22 mouse cellular contexts compared by ENCODE assay signal in the genomic region with DNA sequence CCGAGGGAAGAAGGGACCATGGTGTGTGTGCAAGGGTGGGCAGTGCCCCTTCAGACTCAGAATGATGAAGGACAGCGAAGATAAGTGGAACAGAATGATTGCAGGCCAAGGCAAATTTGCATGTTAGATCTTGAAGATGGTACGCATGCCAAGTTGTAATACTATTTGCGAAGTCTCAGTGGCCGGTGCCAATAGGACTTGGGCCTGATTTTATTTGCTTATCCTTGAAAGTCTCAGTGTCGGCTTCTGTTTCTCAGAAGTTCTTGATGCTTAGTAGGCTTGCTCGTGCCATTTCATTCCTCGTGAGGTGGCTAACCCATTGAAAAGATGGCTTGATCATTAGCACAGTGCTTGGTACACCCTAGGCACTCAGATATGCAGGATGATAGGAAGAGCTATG. TPM values are rescaled to one million over a fixed set of nuclear protein-coding genes. Genes with fewer than 3 reads are reported as not detected.
A peak's percentile ranks its signal among the peaks of the same experiment; 100 is the strongest.
DNase-seq lines count a peak whose midpoint lies in the region; ATAC-seq and TF ChIP-seq lines count a peak whose summit lies in the region.
"Had no signal": no experiment of that assay in that cellular context is flagged by ENCODE, and none has a peak within 500 bp of the region (broad histone marks: within the 10 kb centered on the region; RNA-seq: fewer than 3 reads in every experiment).

No protein-coding gene starts in this region.

- TF ChIP-seq CTCF in left cerebral cortex, adult 2 months (IDR thresholded peaks at IDR 0.05) = no peak
- TF ChIP-seq CTCF in liver, embryonic 14.5 days (IDR thresholded peaks at IDR 0.05; ENCODE audit: low read depth) = no peak
- TF ChIP-seq CTCF in liver, postnatal 0 days (IDR thresholded peaks at IDR 0.05; ENCODE audit: low read depth) = no peak
- no peak for TF ChIP-seq CTCF in hindbrain, postnatal 0 days (IDR thresholded peaks at IDR 0.05; ENCODE audit: low read depth)

- H3K4me1 ChIP-seq in heart, embryonic 16.5 days (ENCODE audit: control insufficient read depth, insufficient read depth, low read length) = peaks cover 23% of the 10 kb centered on the region
- peaks cover 18 to 31% of the 10 kb centered on the region in 2 experiments for H3K4me1 ChIP-seq in liver, embryonic 14.5 days (replicated peaks; ENCODE audit: control insufficient read depth in 2 of 2, insufficient read depth in 2 of 2, low read length in 1 of 2)
- H3K4me1 ChIP-seq in liver, postnatal 0 days (ENCODE audit: insufficient read depth) = peaks cover 42% of the 10 kb centered on the region
- peaks cover 7% of the 10 kb centered on the region for H3K4me1 ChIP-seq in hindbrain, postnatal 0 days (ENCODE audit: insufficient read depth, low read length)

- no peak for TF ChIP-seq EP300 in liver, embryonic 14.5 days (IDR thresholded peaks at IDR 0.05; ENCODE audit: low read depth)
- TF ChIP-seq EP300 in liver, postnatal 0 days (IDR thresholded peaks at IDR 0.05; ENCODE audit: low read depth) = no peak

- no peaks in the 10 kb centered on the region for H3K9me3 ChIP-seq in heart, embryonic 16.5 days (replicated peaks; ENCODE audit: control insufficient read depth, low read length)
- H3K9me3 ChIP-seq in liver, embryonic 14.5 days (ENCODE audit: control insufficient read depth, low read length) = no peaks in the 10 kb centered on the region
- no peaks in the 10 kb centered on the region for H3K9me3 ChIP-seq in liver, postnatal 0 days (ENCODE audit: low read length)
- H3K9me3 ChIP-seq in hindbrain, postnatal 0 days (ENCODE audit: low read length) = no peaks in the 10 kb centered on the region
- H3K9me3 ChIP-seq: embryonic facial prominence, embryonic 10.5 days; embryonic facial prominence, embryonic 15.5 days; forebrain, embryonic 12.5 days; megakaryocyte, embryonic 14.5 days; midbrain, embryonic 13.5 days; neural tube, embryonic 13.5 days had no signal

- H3K36me3 ChIP-seq in heart, embryonic 16.5 days (ENCODE audit: control insufficient read depth, insufficient read depth) = peaks cover 8% of the 10 kb centered on the region
- peaks cover 8% of the 10 kb centered on the region; the same call in 1 of the 2 replicates for H3K36me3 ChIP-seq in liver, embryonic 14.5 days (replicated peaks; ENCODE audit: control insufficient read depth, insufficient read depth, low read depth)
- peaks cover 34% of the 10 kb centered on the region for H3K36me3 ChIP-seq in liver, postnatal 0 days (replicated peaks; ENCODE audit: insufficient read depth, low read length)
- no peaks in the 10 kb centered on the region for H3K36me3 ChIP-seq in hindbrain, postnatal 0 days (ENCODE audit: insufficient read depth, low read length)
- H3K36me3 ChIP-seq: embryonic facial prominence, embryonic 10.5 days; embryonic facial prominence, embryonic 15.5 days; forebrain, embryonic 12.5 days; midbrain, embryonic 13.5 days; neural tube, embryonic 13.5 days had no signal

- no peaks in the 10 kb centered on the region for H3K27me3 ChIP-seq in heart, embryonic 16.5 days (ENCODE audit: control insufficient read depth, insufficient read depth, low read length)
- H3K27me3 ChIP-seq in liver, embryonic 14.5 days (ENCODE audit: control insufficient read depth, insufficient read depth, low read length) = no peaks in the 10 kb centered on the region
- H3K27me3 ChIP-seq in liver, postnatal 0 days (ENCODE audit: insufficient read depth, low read length) = no peaks in the 10 kb centered on the region
- no peaks in the 10 kb centered on the region for H3K27me3 ChIP-seq in hindbrain, postnatal 0 days (ENCODE audit: insufficient read depth, low read length)
- H3K27me3 ChIP-seq: embryonic facial prominence, embryonic 15.5 days; forebrain, embryonic 12.5 days; megakaryocyte, embryonic 14.5 days; neural tube, embryonic 13.5 days had no signal

- no peak overlapping the region for H3K4me3 ChIP-seq in heart, embryonic 16.5 days (ENCODE audit: low read length)
- no peak overlapping the region for H3K4me3 ChIP-seq in left cerebral cortex, adult 2 months
- no peak overlapping the region for H3K4me3 ChIP-seq in liver, embryonic 14.5 days (ENCODE audit: insufficient read depth in 1 of 2, low read depth in 2 of 2, low read length in 2 of 2)
- no peak overlapping the region for H3K4me3 ChIP-seq in liver, postnatal 0 days (ENCODE audit: low read depth, low read length)
- H3K4me3 ChIP-seq in hindbrain, postnatal 0 days (ENCODE audit: low read length) = no peak overlapping the region
- H3K4me3 ChIP-seq: embryonic facial prominence, embryonic 10.5 days; forebrain, embryonic 12.5 days; megakaryocyte, embryonic 14.5 days; midbrain, embryonic 13.5 days; neural tube, embryonic 13.5 days had no signal

- intact Hi-C loops in heart, postnatal 10 days (cut with DNase I) = no loop called here
- intact Hi-C loops in left cerebral cortex, adult 2 months (cut with DNase I) = no loop called here

- no peak for DNase-seq in heart, postnatal 10 days
- DNase-seq in left cerebral cortex, adult 2 months (ENCODE audit: extremely low spot score in 1 of 2, low spot score in 2 of 2) = no peak
- DNase-seq in left cerebral cortex, adult 8-10 months (ENCODE audit: low spot score in 2 of 2) = no peak
- DNase-seq in liver, embryonic 14.5 days (ENCODE audit: low read depth in 3 of 3, low spot score in 3 of 3) = no peak
- DNase-seq in liver, postnatal 0 days = no peak
- no peak for DNase-seq in spleen, postnatal 36 days (ENCODE audit: low spot score in 2 of 2)
- DNase-seq in hindbrain, postnatal 0 days (ENCODE audit: low spot score) = no peak
- DNase-seq: B cell, adult 2 months; cerebellum, adult 18-20 months; layer of hippocampus, postnatal 36 days; lung, adult 18-20 months; lung, postnatal 4 days; right cerebral cortex, postnatal 4 days; thymus, postnatal 14 days had no signal

- no peak for ATAC-seq in heart, embryonic 16.5 days (replicated peaks; ENCODE audit: extremely low read depth, insufficient read depth, low FRiP score)
- ATAC-seq in liver, embryonic 14.5 days (ENCODE audit: insufficient read depth) = no peak
- peak; percentile 11 for ATAC-seq in liver, postnatal 0 days
- no peak for ATAC-seq in hindbrain, postnatal 0 days
- ATAC-seq: lung, postnatal 0 days; midbrain, embryonic 13.5 days had no signal

- H3K9ac ChIP-seq in heart, embryonic 16.5 days (ENCODE audit: low read length) = no peak overlapping the region
- no peak overlapping the region for H3K9ac ChIP-seq in liver, embryonic 14.5 days (replicated peaks)
- peak overlapping the region; percentile 34; the same call in 1 of the 2 replicates for H3K9ac ChIP-seq in liver, postnatal 0 days (replicated peaks)
- no peak overlapping the region for H3K9ac ChIP-seq in hindbrain, postnatal 0 days (replicated peaks; ENCODE audit: low read length)
- H3K9ac ChIP-seq: embryonic facial prominence, embryonic 15.5 days; forebrain, embryonic 12.5 days; midbrain, embryonic 13.5 days; neural tube, embryonic 13.5 days had no signal

- H3K4me2 ChIP-seq in heart, embryonic 16.5 days (ENCODE audit: low read depth, low read length) = peak overlapping the region; percentile 58; the same call in 1 of the 2 replicates
- H3K4me2 ChIP-seq in liver, embryonic 14.5 days (ENCODE audit: low read depth) = peak overlapping the region; percentile 47; the same call in 1 of the 2 replicates
- H3K4me2 ChIP-seq in liver, postnatal 0 days (ENCODE audit: low read depth, low read length) = peak overlapping the region; percentile 56
- H3K4me2 ChIP-seq in hindbrain, postnatal 0 days (ENCODE audit: low read depth, low read length) = no peak overlapping the region
- H3K4me2 ChIP-seq: embryonic facial prominence, embryonic 15.5 days; forebrain, embryonic 12.5 days; midbrain, embryonic 13.5 days; neural tube, embryonic 13.5 days had no signal

- WGBS in heart, embryonic 16.5 days = 90% methylated on average over 8 of the region's 8 CpGs
- WGBS in liver, embryonic 14.5 days (ENCODE audit: insufficient replicate concordance) = 82% methylated on average over 8 of the region's 8 CpGs
- WGBS in liver, postnatal 0 days (ENCODE audit: insufficient replicate concordance) = 78% methylated on average over 8 of the region's 8 CpGs
- 91% methylated on average over 8 of the region's 8 CpGs for WGBS in hindbrain, postnatal 0 days

- peak overlapping the region; percentile 78 for H3K27ac ChIP-seq in heart, embryonic 16.5 days (ENCODE audit: low read length)
- peak overlapping the region; percentile 32; the same call in 1 of the 2 replicates for H3K27ac ChIP-seq in left cerebral cortex, adult 2 months
- no peak overlapping the region for H3K27ac ChIP-seq in liver, embryonic 14.5 days
- H3K27ac ChIP-seq in liver, postnatal 0 days (ENCODE audit: low read depth) = peak overlapping the region; percentile 79
- H3K27ac ChIP-seq in hindbrain, postnatal 0 days = no peak overlapping the region
- H3K27ac ChIP-seq: embryonic facial prominence, embryonic 10.5 days; embryonic facial prominence, embryonic 15.5 days; forebrain, embryonic 12.5 days; midbrain, embryonic 13.5 days; neural tube, embryonic 13.5 days had no signal

RNA-seq across cellular contexts. Expression of a gene that starts 19.4 kb away (rescaled TPM):
- 88.1 and 94.7 TPM in 2 replicates for polyA plus RNA-seq in heart, embryonic 16.5 days (2015; fragmentation: Nextera tagmentation; extraction: Ambion mirVana)
- total RNA-seq in heart, postnatal 10 days (2021) = 100 to 1,000 TPM; 855 to 861 TPM
- total RNA-seq in left cerebral cortex, adult 2 months (2021) = 10 to 100 TPM; 41.4 to 45.8 TPM
- total RNA-seq in left cerebral cortex, adult 8-10 months (2022) = 10 to 100 TPM; 50.1 to 55.8 (median 53.3) TPM
- 27.5 and 39.4 TPM in 2 replicates for polyA plus RNA-seq in liver, embryonic 14.5 days (2012; rRNA removed)
- polyA plus RNA-seq in liver, embryonic 14.5 days (2014; fragmentation: Nextera tagmentation; extraction: Ambion mirVana) = 64.2 and 73.7 TPM in 2 replicates
- 428 and 466 TPM in 2 replicates for polyA plus RNA-seq in liver, postnatal 0 days (2015; fragmentation: Nextera tagmentation; extraction: Ambion mirVana)
- 29.0 and 40.3 TPM in 2 replicates for total RNA-seq in hindbrain, postnatal 0 days (2014; rRNA removed)
- 25.6 and 26.7 TPM in 2 replicates for polyA plus RNA-seq in hindbrain, postnatal 0 days (2015; fragmentation: Nextera tagmentation; extraction: Ambion mirVana)

Comparison
In these comparisons a context has a peak if more than half of its experiments do, and no peak if none do; other contexts are left out.
1. H3K27ac ChIP-seq: peak in heart, embryonic 16.5 days (single experiment), left cerebral cortex, adult 2 months (single experiment) and liver, postnatal 0 days (single experiment); none in liver, embryonic 14.5 days (single experiment) and hindbrain, postnatal 0 days (single experiment).
2. RNA of a gene that starts 19.4 kb away (total RNA-seq): 855 to 861 TPM in heart, postnatal 10 days; 50.1 to 55.8 TPM in left cerebral cortex, adult 8-10 months, 41.4 to 45.8 TPM in left cerebral cortex, adult 2 months and 29.0 to 40.3 TPM in hindbrain, postnatal 0 days; every median in the first group is over 10 times any median in the second.